Mouse (Mus musculus) cortical plate, adult 2 months (tissue): ENCODE measurements around the gene Xylt2.

Source experiments
- CTCF ChIP-seq: fragments of 200-500 bp; IDR thresholded peaks from 2 replicates; pipeline ENCODE4 v1.5.1; 2011; ENCODE audit warnings: mild to moderate bottlenecking, control low read depth, low read length; ENCODE audit not compliant: insufficient read depth; ENCODE audit errors: extremely low read depth
- POLR2A ChIP-seq: fragments of 200-500 bp; IDR thresholded peaks from 2 replicates; pipeline ENCODE4 v1.6.1; 2011; ENCODE audit warnings: mild to moderate bottlenecking, low read length, control low read depth; ENCODE audit not compliant: insufficient read depth; ENCODE audit errors: extremely low read depth

GRCm38 (mm10) chr11:94677607-94678145 lies 361 bp upstream of the Xylt2 start:
- TF ChIP-seq POLR2A (no peak), CTCF (no peak)
